Mouse (Mus musculus) spleen, postnatal 36 days (tissue): ENCODE measurements at regions not wholly inside any gene's neighbourhood (a gene's known extent, or its start where the extent isn't known, plus 50 kb on each side); places are given as distances from the start of the nearest gene placed in this dataset.

Experiments
- DNase-seq, 2 experiments: peaks; one replicate each; pipeline ENCODE4 v3.0.0; 2022; ENCODE audit warnings: low spot score in 2 of 2, mixed read lengths in 1 of 2

- DNase-seq, result no peak
These were observed 54.0 kb upstream of the Nedd9 start for GRCm38 (mm10) chr13:41541139-41541538.

GRCm38 (mm10) chr13:41546063-41546462 lies 58.9 kb upstream of the Nedd9 start:
- DNase-seq, result peak; percentile 74 to 79

- peak; percentile 54 to 66 for DNase-seq
These were observed 59.2 kb upstream of the Tmem170b start for GRCm38 (mm10) chr13:41546531-41546930.

GRCm38 (mm10) chr13:41549283-41549682 lies 56.4 kb upstream of the Tmem170b start:
- no peak for DNase-seq

GRCm38 (mm10) chr13:41550246-41550900 lies 55.3 kb upstream of the Tmem170b start:
- no peak for DNase-seq

GRCm38 (mm10) chr13:41551711-41552349 lies 53.9 kb upstream of the Tmem170b start:
- no peak for DNase-seq

GRCm38 (mm10) chr13:41554401-41554800 lies 51.3 kb upstream of the Tmem170b start:
- DNase-seq, result no peak
